Mouse (Mus musculus) CH12.LX (cell line): ENCODE data around the gene Amhr2. TPM values are rescaled to one million over a fixed set of nuclear protein-coding genes. Genes with fewer than 3 reads are reported as not detected.

ENCODE experiments used
- DNase-seq: peaks from one replicate; pipeline ENCODE4 v3.0.0-alpha.2; 2013; ENCODE audit errors: extremely low read depth
- H3K27ac ChIP-seq: 2 replicates; pipeline ENCODE4 v1.5.1; 2012; ENCODE audit warnings: low read depth, mild to moderate bottlenecking, control low read depth, moderate library complexity; ENCODE audit not compliant: insufficient read depth
- H3K27me3 ChIP-seq: replicated peaks from 2 replicates; pipeline ENCODE3; 2012; ENCODE audit warnings: inconsistent platforms
- H3K36me3 ChIP-seq, 2 experiments: replicated peaks in 1 of 2; 2 replicates each; pipeline versions ENCODE3 to v1.6.1; 2012; ENCODE audit warnings: inconsistent platforms in 1 of 2, low read length in 1 of 2, mild to moderate bottlenecking in 1 of 2, mixed read lengths in 1 of 2, moderate library complexity in 1 of 2; ENCODE audit not compliant: control insufficient read depth in 1 of 2, insufficient read depth in 1 of 2
- H3K4me1 ChIP-seq, 2 experiments: 2 replicates each; pipeline ENCODE4 v1.6.1; 2012; ENCODE audit warnings: inconsistent platforms in 1 of 2, moderate library complexity in 1 of 2; ENCODE audit not compliant: insufficient read depth in 2 of 2, control insufficient read depth in 1 of 2
- H3K4me2 ChIP-seq: 2 replicates; pipeline ENCODE4 v1.6.1; 2012; ENCODE audit warnings: low read depth, mild to moderate bottlenecking, control low read depth; ENCODE audit not compliant: poor library complexity, insufficient read depth, severe bottlenecking
- H3K4me3 ChIP-seq, 3 experiments: fragments of 150-350 bp in 1 of 3; sonication (generic) in 1 of 3; replicated peaks in 1 of 3; 2 replicates each; pipeline versions ENCODE3 to v1.5.1; 2011 to 2012; ENCODE audit warnings: low read depth in 2 of 3, low read length in 2 of 3, mild to moderate bottlenecking in 2 of 3, moderate library complexity in 2 of 3, control low read depth in 1 of 3, improper control_type of control experiment in 1 of 3, inconsistent platforms in 1 of 3, mixed read lengths in 1 of 3; ENCODE audit not compliant: poor library complexity in 1 of 3
- H3K79me2 ChIP-seq: replicated peaks from 2 replicates; pipeline ENCODE4 v1.6.1; 2012; ENCODE audit warnings: mild to moderate bottlenecking, moderate library complexity; ENCODE audit not compliant: control insufficient read depth, poor library complexity, insufficient read depth, severe bottlenecking; ENCODE audit errors: extremely low read depth
- H3K9ac ChIP-seq: 2 replicates; pipeline ENCODE4 v1.6.1; 2012; ENCODE audit warnings: low read depth, mild to moderate bottlenecking, control low read depth, moderate library complexity; ENCODE audit not compliant: insufficient read depth
- H3K9me3 ChIP-seq: replicated peaks from 2 replicates; pipeline ENCODE3; 2012; ENCODE audit warnings: low read length, inconsistent platforms, mixed read lengths
- CHD1 ChIP-seq: IDR thresholded peaks from 2 replicates; pipeline ENCODE4 v1.6.1; 2012; ENCODE audit warnings: low read depth, low read length, improper control_type of control experiment, inconsistent platforms
- CHD2 ChIP-seq: IDR thresholded peaks from 2 replicates; pipeline ENCODE4 v1.6.1; 2011; ENCODE audit warnings: low read length, improper control_type of control experiment
- CTCF ChIP-seq, 2 experiments: IDR thresholded peaks in 1 of 2; conservative IDR thresholded peaks in 1 of 2; 2 replicates each; pipeline ENCODE4 v1.5.1; 2011 to 2012; ENCODE audit warnings: low read depth in 2 of 2, low read length in 2 of 2, improper control_type of control experiment in 1 of 2, inconsistent platforms in 1 of 2, mild to moderate bottlenecking in 1 of 2, moderate library complexity in 1 of 2
- E2F4 ChIP-seq: IDR thresholded peaks from 2 replicates; pipeline ENCODE4 v1.6.1; 2011; ENCODE audit warnings: low read depth, low read length, improper control_type of control experiment; ENCODE audit not compliant: insufficient replicate concordance
- ELF1 ChIP-seq: IDR thresholded peaks from 2 replicates; pipeline ENCODE4 v1.6.1; 2014; ENCODE audit warnings: low read depth, mild to moderate bottlenecking, inconsistent platforms, low read length, improper control_type of control experiment
- EP300 ChIP-seq: IDR thresholded peaks from 2 replicates; pipeline ENCODE4 v1.6.1; 2011; ENCODE audit warnings: low read length, improper control_type of control experiment
- ETS1 ChIP-seq: conservative IDR thresholded peaks from 2 replicates; pipeline ENCODE4 v1.6.1; 2012; ENCODE audit warnings: low read depth, mild to moderate bottlenecking, inconsistent platforms, low read length, improper control_type of control experiment, moderate library complexity
- GABPA ChIP-seq: IDR thresholded peaks from 2 replicates; pipeline ENCODE4 v1.6.1; 2012; ENCODE audit warnings: low read depth, low read length, improper control_type of control experiment, inconsistent platforms; ENCODE audit not compliant: insufficient replicate concordance
- HCFC1 ChIP-seq: IDR thresholded peaks from 2 replicates; pipeline ENCODE4 v1.6.1; 2012; ENCODE audit warnings: low read depth, mild to moderate bottlenecking, inconsistent platforms, low read length, improper control_type of control experiment
- IRF4 ChIP-seq: IDR thresholded peaks from 2 replicates; pipeline ENCODE4 v1.6.1; 2014; ENCODE audit warnings: low read depth, mild to moderate bottlenecking, inconsistent platforms, low read length, improper control_type of control experiment
- JUN ChIP-seq: IDR thresholded peaks from 2 replicates; pipeline ENCODE4 v1.6.1; 2011; ENCODE audit warnings: low read depth, mild to moderate bottlenecking, low read length, improper control_type of control experiment, moderate library complexity; ENCODE audit not compliant: insufficient read depth
- JUND ChIP-seq: conservative IDR thresholded peaks from 2 replicates; pipeline ENCODE4 v1.6.1; 2011; ENCODE audit warnings: low read depth, low read length, improper control_type of control experiment
- KAT2A ChIP-seq: IDR thresholded peaks from 2 replicates; pipeline ENCODE4 v1.6.1; 2012; ENCODE audit warnings: low read length, improper control_type of control experiment, inconsistent platforms; ENCODE audit not compliant: insufficient replicate concordance
- MAFK ChIP-seq: IDR thresholded peaks from 2 replicates; pipeline ENCODE4 v1.6.1; 2011; ENCODE audit warnings: low read length, improper control_type of control experiment; ENCODE audit not compliant: insufficient replicate concordance
- MAX ChIP-seq: IDR thresholded peaks from 2 replicates; pipeline ENCODE4 v1.6.1; 2011; ENCODE audit warnings: low read length, improper control_type of control experiment
- MEF2A ChIP-seq: IDR thresholded peaks from 2 replicates; pipeline ENCODE4 v1.6.1; 2014; ENCODE audit warnings: low read depth, mild to moderate bottlenecking, inconsistent platforms, low read length, improper control_type of control experiment, borderline replicate concordance
- MXI1 ChIP-seq: IDR thresholded peaks from 2 replicates; pipeline ENCODE4 v1.6.1; 2011; ENCODE audit warnings: mild to moderate bottlenecking, low read depth, low read length, improper control_type of control experiment
- MYC ChIP-seq: IDR thresholded peaks from 2 replicates; pipeline ENCODE4 v1.6.1; 2011; ENCODE audit warnings: low read depth, mild to moderate bottlenecking, improper control_type of control experiment, low read length
- NRF1 ChIP-seq: IDR thresholded peaks from 2 replicates; pipeline ENCODE4 v1.6.1; 2014; ENCODE audit warnings: low read depth, mild to moderate bottlenecking, inconsistent platforms, low read length, improper control_type of control experiment, moderate library complexity
- POLR2A ChIP-seq: IDR thresholded peaks from 2 replicates; pipeline ENCODE4 v1.6.1; 2011; ENCODE audit warnings: low read depth, mild to moderate bottlenecking, improper control_type of control experiment, low read length
- POLR2AphosphoS2 ChIP-seq: IDR thresholded peaks from 2 replicates; pipeline ENCODE4 v1.6.1; 2011; ENCODE audit warnings: low read depth, low read length, improper control_type of control experiment
- RCOR1 ChIP-seq: conservative IDR thresholded peaks from 2 replicates; pipeline ENCODE4 v1.6.1; 2012; ENCODE audit warnings: low read depth, mild to moderate bottlenecking, inconsistent platforms, low read length, improper control_type of control experiment
- SIN3A ChIP-seq: IDR thresholded peaks from 2 replicates; pipeline ENCODE4 v1.6.1; 2012; ENCODE audit warnings: low read length, improper control_type of control experiment, inconsistent platforms
- SMC3 ChIP-seq: IDR thresholded peaks from 2 replicates; pipeline ENCODE4 v1.6.1; 2011; ENCODE audit warnings: low read depth, low read length, improper control_type of control experiment
- TBP ChIP-seq: conservative IDR thresholded peaks from 2 replicates; pipeline ENCODE4 v1.6.1; 2011; ENCODE audit warnings: low read depth, low read length, improper control_type of control experiment
- TCF12 ChIP-seq: IDR thresholded peaks from 2 replicates; pipeline ENCODE4 v1.6.1; 2014; ENCODE audit warnings: low read depth, mild to moderate bottlenecking, inconsistent platforms, low read length, improper control_type of control experiment
- UBTF ChIP-seq: IDR thresholded peaks from 2 replicates; pipeline ENCODE4 v1.6.1; 2012; ENCODE audit warnings: low read depth, mild to moderate bottlenecking, inconsistent platforms, low read length, improper control_type of control experiment, moderate library complexity
- USF1 ChIP-seq: IDR thresholded peaks from 2 replicates; pipeline ENCODE4 v1.6.1; 2014; ENCODE audit warnings: low read depth, mild to moderate bottlenecking, inconsistent platforms, low read length, improper control_type of control experiment
- ZC3H11A ChIP-seq: IDR thresholded peaks from 2 replicates; pipeline ENCODE4 v1.6.1; 2012; ENCODE audit warnings: low read depth, mild to moderate bottlenecking, inconsistent platforms, low read length, improper control_type of control experiment
- ZKSCAN1 ChIP-seq: IDR thresholded peaks from 2 replicates; pipeline ENCODE4 v1.6.1; 2012; ENCODE audit warnings: low read depth, inconsistent platforms, low read length, improper control_type of control experiment, borderline replicate concordance
- ZMIZ1 ChIP-seq: IDR thresholded peaks from 2 replicates; pipeline ENCODE4 v1.6.1; 2012; ENCODE audit warnings: low read depth, mild to moderate bottlenecking, inconsistent platforms, low read length, improper control_type of control experiment
- ZNF384 ChIP-seq: IDR thresholded peaks from 2 replicates; pipeline ENCODE4 v1.6.1; 2012; ENCODE audit warnings: low read depth, low read length, improper control_type of control experiment, inconsistent platforms
- dilution Hi-C: fragments of 300-500 bp; cut with MboI; formaldehyde crosslinking; loops from 2 replicates; pipeline ENCODE4 v1.14.3; 2020; ENCODE audit warnings: low sequenced_read_pairs; ENCODE audit not compliant: extremely low pct_unique_long_range_greater_than_20kb, extremely low pct_ligation_motif_present
- in situ Hi-C: fragments of 300-500 bp; cut with MboI; formaldehyde crosslinking; loops from 3 replicates; pipeline ENCODE4 v1.14.3; 2019; ENCODE audit warnings: low sequenced_read_pairs, low pct_ligation_motif_present, low pct_unique_long_range_greater_than_20kb, mixed read lengths
- polyA plus RNA-seq: library from polyadenylated mRNA; unstranded; fragments of >175 nt; gene quantifications from 2 replicates; pipeline ENCODE4 v1.2.1, GENCODE M21; 2012; ENCODE audit warnings: low read depth; ENCODE audit not compliant: insufficient read length
- total RNA-seq, 2 experiments: library from RNA; depleted of rRNA; stranded (reverse); fragments of 300-350 nt in 1 of 2; fragments of >200 nt in 1 of 2; gene quantifications; 2 replicates each; pipeline ENCODE4 v1.2.3; 2012 to 2014

Gene Amhr2
- total and polyA plus RNA-seq, 3 experiments: not detected

DNA sequence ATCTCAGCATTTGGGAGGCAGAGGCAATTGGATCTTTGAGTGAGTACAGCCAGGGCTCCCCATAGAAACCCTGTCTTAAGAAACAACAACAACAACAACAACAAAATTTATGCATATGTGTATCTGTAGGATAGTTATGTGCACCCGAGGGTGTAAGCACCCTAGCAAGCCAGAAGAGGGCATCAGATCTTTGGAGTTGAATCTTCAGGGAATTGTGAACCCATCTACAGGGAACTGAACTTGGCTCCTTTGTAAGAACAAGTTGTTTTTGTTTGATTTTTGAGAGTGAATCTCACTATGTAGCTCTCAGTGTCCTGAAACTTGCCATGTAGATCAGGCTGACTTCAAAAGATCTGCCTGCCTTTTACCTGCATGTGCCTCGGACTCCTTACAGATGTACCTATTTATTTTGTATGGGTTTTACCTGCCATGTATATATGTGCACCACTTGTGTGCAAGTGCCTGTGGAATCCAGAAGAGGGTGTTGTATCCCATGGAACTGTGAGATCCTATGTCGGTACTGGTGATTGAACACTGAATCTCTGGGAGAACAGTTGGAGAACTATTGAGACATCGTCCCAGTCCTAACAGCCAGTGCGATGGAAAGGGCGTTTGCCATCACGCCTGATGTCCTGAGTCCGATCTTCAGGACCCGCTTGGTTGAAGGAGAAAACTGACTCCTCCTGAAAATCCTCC, 23.7 kb downstream of the Amhr2 start:
- peaks cover 9 to 58% of the 10 kb centered on the region in 2 experiments for H3K36me3 ChIP-seq
- peaks cover 32% of the 10 kb centered on the region for H3K79me2 ChIP-seq
- dilution Hi-C loops: no loop called here
- H3K4me1 ChIP-seq: peaks cover 3 to 22% of the 10 kb centered on the region in 2 experiments
- no peaks in the 10 kb centered on the region for H3K27me3 ChIP-seq
- no peak overlapping the region for H3K9ac ChIP-seq
- DNase-seq: no peak
- H3K9me3 ChIP-seq: peaks cover 5% of the 10 kb centered on the region
- H3K27ac ChIP-seq: no peak overlapping the region
- in situ Hi-C loops: loop anchor here (5.0 kb wide), 1 partner anchor 48 kb away; the partner anchor contains the start of genes Map3k12 and Tarbp2
- no peak overlapping the region for H3K4me2 ChIP-seq
- no peak for TF ChIP-seq EP300
- TF ChIP-seq MAFK: no peak
- H3K4me3 ChIP-seq: no peak overlapping the region

DNA sequence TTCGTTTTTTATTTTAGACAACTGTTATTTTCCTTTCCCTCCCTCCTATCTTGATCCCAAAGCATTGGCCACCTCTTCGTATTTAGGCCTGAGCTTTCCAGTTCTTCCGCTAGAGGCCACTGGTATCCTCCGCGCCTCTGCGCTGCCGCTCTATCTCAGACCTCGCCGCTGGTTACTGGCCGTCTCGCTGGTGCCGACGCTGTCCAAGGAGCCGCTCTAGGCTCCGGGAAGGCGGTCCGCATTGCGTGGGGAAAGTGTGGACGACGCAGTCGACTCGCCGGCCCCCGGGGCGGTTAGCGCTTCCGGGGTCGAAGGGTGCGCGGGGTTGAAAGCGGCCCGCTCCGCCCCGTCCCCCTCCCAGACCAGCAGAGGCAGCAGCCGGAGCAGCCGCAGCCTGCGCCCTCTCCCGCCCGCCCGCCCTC, 25.0 kb downstream of the Amhr2 start, which contains the start of gene Pcbp2:
Pcbp2 (plus strand) TSS at position 357 of the 422 bp plus-strand sequence.
- dilution Hi-C loops: no loop called here
- Histone ChIP-seq H3K4me2 (peak within 1 kb of the TSS; percentile 45; the same call in 1 of the 2 replicates), H3K36me3 (peaks cover 17 to 61% of the 10 kb centered on the region in 2 experiments), H3K27ac (peak within 1 kb of the TSS; percentile 87), H3K27me3 (no peaks in the 10 kb centered on the region), H3K79me2 (peaks cover 45% of the 10 kb centered on the region), H3K4me3 (peak within 1 kb of the TSS; percentile 82 to 96 (median 93)), H3K9me3 (peaks cover 5% of the 10 kb centered on the region), H3K4me1 (peaks cover 3 to 26% of the 10 kb centered on the region in 2 experiments), H3K9ac (peak within 1 kb of the TSS; percentile 100)
- in situ Hi-C loops: no loop called here
- TF ChIP-seq TCF12: peak; percentile 91
- TF ChIP-seq SMC3: no peak
- TF ChIP-seq HCFC1: peak; percentile 92
- TF ChIP-seq ETS1: peak; percentile 65
- TF ChIP-seq ZMIZ1: no peak
- no peak; the same call in 1 of the 2 replicates for TF ChIP-seq ZNF384
- TF ChIP-seq RCOR1: no peak
- TF ChIP-seq E2F4: no peak
- TF ChIP-seq JUN: no peak
- TF ChIP-seq KAT2A: peak; percentile 94; the same call in 1 of the 2 replicates
- no peak for TF ChIP-seq CHD1
- no peak for TF ChIP-seq ZKSCAN1
- TF ChIP-seq SIN3A: no peak
- no peak; the same call in 1 of the 2 replicates for TF ChIP-seq MAX
- peak; percentile 66; the same call in 1 of the 2 replicates for TF ChIP-seq MYC
- peak; percentile 73 for TF ChIP-seq POLR2A
- TF ChIP-seq IRF4: peak; percentile 75
- TF ChIP-seq JUND: no peak
- no peak for TF ChIP-seq EP300
- peak; percentile 87 for TF ChIP-seq TBP
- no peak for TF ChIP-seq USF1
- no peak for TF ChIP-seq POLR2AphosphoS2
- peak; percentile 82 for TF ChIP-seq CHD2
- TF ChIP-seq MEF2A: peak; percentile 88; the same call in 1 of the 2 replicates
- TF ChIP-seq ZC3H11A: no peak
- peak; percentile 64 to 84 for TF ChIP-seq CTCF (conservative IDR thresholded peaks at IDR 0.05 in 1 of 2, IDR thresholded peaks at IDR 0.05 in 1 of 2; ENCODE audit: low read depth in 2 of 2, low read length in 2 of 2)
- TF ChIP-seq ELF1: peak; percentile 89
- peak; percentile 65 for TF ChIP-seq NRF1
- no peak for TF ChIP-seq UBTF
- TF ChIP-seq GABPA: peak; percentile 95
- TF ChIP-seq MXI1: no peak
- DNase-seq: peak; percentile 98
